Mouse (Mus musculus) embryonic facial prominence, embryonic 13.5 days (tissue): ENCODE data around the gene Lrtm2. TPM values are rescaled to one million over a fixed set of nuclear protein-coding genes. Genes with fewer than 3 reads are reported as not detected.
"Not testable (repeated sequence)": the region's sequence is repeated elsewhere in the genome, so short reads cannot be mapped to it uniquely, and the experiment has no call there.

Experiments used
- ATAC-seq: fragments of 200-750 bp; cut with Nextera tagmentation; 2 replicates; pipeline ENCODE4 v1.8.0; 2017; ENCODE audit warnings: low read depth; ENCODE audit not compliant: insufficient number of reproducible peaks, insufficient read depth, low FRiP score, low TSS enrichment
- H3K27ac ChIP-seq: fragments of 300-500 bp; sonication (generic); 2 replicates; pipeline ENCODE4 v1.5.1; 2015; ENCODE audit warnings: moderate library complexity, mild to moderate bottlenecking, inconsistent platforms
- H3K27me3 ChIP-seq: fragments of 300-500 bp; sonication (generic); 2 replicates; pipeline ENCODE4 v1.6.1; 2015; ENCODE audit warnings: mild to moderate bottlenecking, inconsistent platforms
- H3K36me3 ChIP-seq: fragments of 300-500 bp; sonication (generic); 2 replicates; pipeline ENCODE4 v1.6.1; 2015; ENCODE audit warnings: mild to moderate bottlenecking, inconsistent platforms
- H3K4me1 ChIP-seq: fragments of 300-500 bp; sonication (generic); 2 replicates; pipeline ENCODE4 v1.6.1; 2015; ENCODE audit warnings: inconsistent platforms
- H3K4me2 ChIP-seq: fragments of 300-500 bp; sonication (generic); 2 replicates; pipeline ENCODE4 v1.6.1; 2015; ENCODE audit warnings: moderate library complexity, mild to moderate bottlenecking, inconsistent platforms
- H3K4me3 ChIP-seq: fragments of 300-500 bp; sonication (generic); 2 replicates; pipeline ENCODE4 v1.5.1; 2015; ENCODE audit warnings: mild to moderate bottlenecking, inconsistent platforms
- H3K9ac ChIP-seq: fragments of 300-500 bp; sonication (generic); 2 replicates; pipeline ENCODE4 v1.6.1; 2015; ENCODE audit warnings: mild to moderate bottlenecking, inconsistent platforms
- H3K9me3 ChIP-seq: fragments of 300-500 bp; sonication (generic); 2 replicates; pipeline ENCODE4 v1.6.1; 2016; ENCODE audit warnings: inconsistent platforms
- WGBS: fragments of 180-500 bp; shearing (Covaris S2); methylation state at CpG from one replicate; pipeline ENCODE4 v1.1.7; 2015; ENCODE audit warnings: mixed read lengths; 5-methylcytosine and 5-hydroxymethylcytosine counted together
- polyA plus RNA-seq: library from polyadenylated mRNA; unstranded; fragments of >200 nt; fragmentation: Nextera tagmentation; extraction: Ambion mirVana; gene quantifications from 2 replicates; pipeline ENCODE4 v1.2.1, GENCODE M21; 2015

Lrtm2 gene
- not detected in 2 replicates for polyA plus RNA-seq

DNA sequence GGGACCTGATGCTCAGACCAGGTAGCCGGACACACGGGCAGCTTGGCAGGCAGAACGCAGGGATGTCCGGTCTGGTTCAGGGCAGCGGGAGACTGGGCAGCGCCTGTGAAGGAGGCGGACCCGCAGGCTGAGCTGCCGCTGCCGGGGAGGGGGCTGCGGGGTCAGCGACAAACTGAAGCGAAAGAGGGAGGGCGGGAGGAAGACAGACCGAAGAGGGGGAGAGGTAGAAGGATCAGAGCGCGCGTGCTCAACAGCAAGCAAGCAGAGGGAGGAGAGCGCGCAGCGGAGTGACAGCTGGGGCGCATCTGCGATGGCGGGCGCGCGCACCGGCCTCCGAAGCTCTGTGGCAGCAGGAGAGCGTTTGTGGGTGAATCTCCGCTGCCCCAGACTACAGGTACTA lies at the start of gene Lrtm2:
Gene Lrtm2, minus strand, starts transcription at position 261 of the 400 bp plus-strand sequence.
- ATAC-seq: no peak
- peaks cover 86% of the 10 kb centered on the region for H3K27me3 ChIP-seq
- WGBS: under 1% methylated on average over 31 of the region's 31 CpGs
- no peak within 1 kb of the TSS for H3K27ac ChIP-seq
- H3K4me1 ChIP-seq: peaks cover 16% of the 10 kb centered on the region
- H3K9me3 ChIP-seq: no peaks in the 10 kb centered on the region
- peak within 1 kb of the TSS; percentile 36 for H3K4me3 ChIP-seq
- H3K9ac ChIP-seq: peak within 1 kb of the TSS; percentile 44; the same call in 1 of the 2 replicates
- no peaks in the 10 kb centered on the region for H3K36me3 ChIP-seq
- H3K4me2 ChIP-seq: peak within 1 kb of the TSS; percentile 63

- H3K9ac ChIP-seq: no peak overlapping the region
- H3K4me3 ChIP-seq: no peak overlapping the region
- H3K4me1 ChIP-seq: 0 out of 2 replicates have a peak, but pooled peaks cover 3% of the 10 kb centered on the region
- no peaks in the 10 kb centered on the region for H3K9me3 ChIP-seq
- WGBS: 67% methylated on average over 1 of the region's 1 CpGs
- no peaks in the 10 kb centered on the region for H3K27me3 ChIP-seq
- H3K36me3 ChIP-seq: no peaks in the 10 kb centered on the region
- no peak overlapping the region for H3K4me2 ChIP-seq
- ATAC-seq: no peak
- no peak overlapping the region for H3K27ac ChIP-seq
These were observed 48.1 kb upstream of the Lrtm2 start for GRCm38 (mm10) chr6:119378631-119379030.

DNA sequence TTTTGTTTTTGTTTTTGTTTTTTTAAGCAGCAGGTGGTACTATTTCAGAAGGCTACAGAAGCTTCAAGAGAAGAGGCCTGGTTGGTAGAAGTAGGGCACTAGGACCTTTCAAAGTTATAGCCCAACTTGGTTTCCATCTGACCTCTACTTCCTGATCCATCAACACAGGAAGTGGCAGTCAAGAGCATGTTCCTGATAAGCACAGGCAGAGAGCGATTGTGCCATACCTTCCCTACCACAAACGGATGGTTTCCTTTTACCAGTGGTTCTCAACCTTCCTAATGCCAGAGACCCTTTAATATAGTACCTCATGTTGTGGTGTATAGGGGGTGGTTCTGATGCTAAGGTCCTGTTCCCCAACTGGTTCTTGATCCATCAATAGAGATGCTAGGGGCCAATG lies 47.0 kb upstream of the Lrtm2 start:
- 0 out of 2 replicates have a peak, but pooled peaks cover 3% of the 10 kb centered on the region for H3K4me1 ChIP-seq
- WGBS: 59% methylated on average over 2 of the region's 2 CpGs
- no peaks in the 10 kb centered on the region for H3K27me3 ChIP-seq
- H3K36me3 ChIP-seq: no peaks in the 10 kb centered on the region
- no peak overlapping the region for H3K4me2 ChIP-seq
- H3K4me3 ChIP-seq: no peak overlapping the region
- no peak for ATAC-seq
- no peaks in the 10 kb centered on the region for H3K9me3 ChIP-seq
- no peak overlapping the region for H3K27ac ChIP-seq
- no peak overlapping the region for H3K9ac ChIP-seq

GRCm38 (mm10) chr6:119375035-119375434 lies 44.5 kb upstream of the Lrtm2 start:
- H3K4me2 ChIP-seq: no peak overlapping the region
- 0 out of 2 replicates have a peak, but pooled peaks cover 3% of the 10 kb centered on the region for H3K4me1 ChIP-seq
- H3K36me3 ChIP-seq: no peaks in the 10 kb centered on the region
- H3K27ac ChIP-seq: no peak overlapping the region
- no peak overlapping the region for H3K4me3 ChIP-seq
- WGBS: 77% methylated on average over 5 of the region's 5 CpGs
- H3K9me3 ChIP-seq: no peaks in the 10 kb centered on the region
- no peak overlapping the region for H3K9ac ChIP-seq
- no peak for ATAC-seq
- H3K27me3 ChIP-seq: no peaks in the 10 kb centered on the region

DNA sequence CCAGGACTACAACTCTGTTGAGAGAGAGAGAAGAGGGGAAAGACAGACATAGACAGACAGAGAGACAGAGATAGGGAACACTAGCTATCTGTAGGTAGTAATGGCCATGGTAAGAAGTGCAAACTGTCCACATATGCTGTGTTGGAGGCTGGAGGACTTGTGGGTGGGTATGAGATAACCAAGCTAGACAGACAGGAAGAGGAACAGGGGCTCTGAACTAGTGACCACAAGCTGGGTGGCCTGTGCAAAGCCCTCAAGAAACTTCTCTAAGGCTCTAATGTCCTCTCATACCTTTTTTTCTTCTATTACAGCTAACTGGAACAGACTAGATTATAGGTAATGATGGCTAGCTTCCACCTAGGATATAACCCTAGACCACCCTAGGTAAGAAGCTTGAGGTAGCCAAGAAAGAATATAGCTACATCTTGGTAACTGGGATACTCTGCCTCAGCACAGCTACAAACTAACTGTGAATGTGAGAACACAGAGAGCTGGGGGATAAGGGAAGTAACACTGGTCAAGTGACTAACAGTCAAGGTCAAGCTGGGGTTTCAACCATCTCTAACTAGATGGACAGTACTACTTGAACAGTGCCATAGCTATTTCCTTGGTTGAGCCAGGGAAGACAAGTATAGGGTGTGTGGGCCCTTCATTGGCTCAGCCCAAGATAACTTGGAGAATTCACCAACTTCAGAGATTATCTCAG lies 42.6 kb upstream of the Lrtm2 start:
- Histone ChIP-seq H3K4me2 (no peak overlapping the region), H3K4me1 (0 out of 2 replicates have a peak, but pooled peaks cover 3% of the 10 kb centered on the region), H3K4me3 (no peak overlapping the region), H3K9me3 (no peaks in the 10 kb centered on the region), H3K36me3 (peaks cover 13% of the 10 kb centered on the region; the same call in 1 of the 2 replicates), H3K9ac (no peak overlapping the region), H3K27ac (no peak overlapping the region), H3K27me3 (no peaks in the 10 kb centered on the region)
- ATAC-seq: no peak

GRCm38 (mm10) chr6:119372237-119372636 lies 41.7 kb upstream of the Lrtm2 start:
- no peak overlapping the region for H3K27ac ChIP-seq
- no peaks in the 10 kb centered on the region for H3K9me3 ChIP-seq
- H3K4me2 ChIP-seq: no peak overlapping the region
- H3K27me3 ChIP-seq: no peaks in the 10 kb centered on the region
- no peak overlapping the region for H3K4me3 ChIP-seq
- ATAC-seq: no peak
- H3K36me3 ChIP-seq: peaks cover 20% of the 10 kb centered on the region
- H3K9ac ChIP-seq: no peak overlapping the region
- 91% methylated on average over 5 of the region's 5 CpGs for WGBS
- no peaks in the 10 kb centered on the region for H3K4me1 ChIP-seq

- Histone ChIP-seq H3K9ac (no peak overlapping the region), H3K4me2 (no peak overlapping the region), H3K27me3 (no peaks in the 10 kb centered on the region), H3K4me3 (no peak overlapping the region), H3K9me3 (no peaks in the 10 kb centered on the region), H3K36me3 (peaks cover 23% of the 10 kb centered on the region), H3K4me1 (no peaks in the 10 kb centered on the region), H3K27ac (no peak overlapping the region)
- ATAC-seq: no peak
These were observed 41.1 kb upstream of the Lrtm2 start for GRCm38 (mm10) chr6:119371624-119372023.

DNA sequence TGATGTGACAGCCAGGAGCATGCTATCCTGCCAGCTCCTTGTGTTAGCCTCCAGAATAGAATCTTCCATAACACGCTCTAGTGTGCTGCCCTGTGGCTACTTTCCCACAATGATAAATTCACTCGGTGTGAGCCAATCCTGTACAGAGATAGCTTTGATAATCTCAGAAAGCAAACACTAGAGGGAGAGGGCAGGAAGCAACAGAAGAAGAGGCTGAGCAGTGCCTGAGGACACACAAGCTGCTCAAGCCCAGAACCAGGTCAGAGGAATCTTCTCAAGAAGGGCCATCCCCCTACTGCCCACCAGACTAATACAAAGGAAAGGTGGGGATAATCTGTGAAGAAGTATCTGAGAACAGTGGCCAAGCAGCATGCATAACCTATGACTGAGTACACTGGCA lies 36.8 kb upstream of the Lrtm2 start:
- ATAC-seq: no peak
- no peak overlapping the region for H3K9ac ChIP-seq

DNA sequence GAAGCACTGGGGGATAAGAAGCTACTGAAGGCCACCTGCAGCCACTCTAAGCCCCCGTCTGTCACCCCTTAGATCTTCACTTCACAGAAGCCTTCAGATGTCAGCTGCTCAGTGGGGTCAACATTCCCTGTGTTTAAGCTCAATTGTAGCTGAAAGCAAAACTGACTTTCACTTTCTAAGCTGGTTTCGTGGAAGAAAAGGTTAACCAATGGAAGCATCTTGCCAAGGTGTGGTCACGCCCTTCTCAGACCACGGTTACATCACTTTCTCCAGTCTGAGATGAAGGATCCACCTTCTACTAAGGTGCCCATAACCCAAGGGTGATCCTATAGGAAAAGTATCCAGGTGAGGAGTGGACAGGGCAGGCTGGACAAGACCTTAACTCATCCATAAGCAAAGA lies 36.2 kb upstream of the Lrtm2 start:
- H3K9me3 ChIP-seq, H3K9ac ChIP-seq, H3K27me3 ChIP-seq, H3K4me1 ChIP-seq, H3K4me2 ChIP-seq, H3K27ac ChIP-seq, ATAC-seq, H3K4me3 ChIP-seq: not testable (repeated sequence)
- WGBS: 84% methylated on average over 4 of the region's 4 CpGs
- peaks cover 57% of the 10 kb centered on the region for H3K36me3 ChIP-seq

More for the DNA sequence above, 36.8 kb upstream of the Lrtm2 start:
- Histone ChIP-seq H3K4me2 (no peak overlapping the region), H3K4me1 (no peaks in the 10 kb centered on the region), H3K27ac (no peak overlapping the region), H3K9me3 (no peaks in the 10 kb centered on the region), H3K4me3 (no peak overlapping the region), H3K36me3 (peaks cover 55% of the 10 kb centered on the region), H3K27me3 (no peaks in the 10 kb centered on the region)
- WGBS: 82% methylated on average over 2 of the region's 2 CpGs

DNA sequence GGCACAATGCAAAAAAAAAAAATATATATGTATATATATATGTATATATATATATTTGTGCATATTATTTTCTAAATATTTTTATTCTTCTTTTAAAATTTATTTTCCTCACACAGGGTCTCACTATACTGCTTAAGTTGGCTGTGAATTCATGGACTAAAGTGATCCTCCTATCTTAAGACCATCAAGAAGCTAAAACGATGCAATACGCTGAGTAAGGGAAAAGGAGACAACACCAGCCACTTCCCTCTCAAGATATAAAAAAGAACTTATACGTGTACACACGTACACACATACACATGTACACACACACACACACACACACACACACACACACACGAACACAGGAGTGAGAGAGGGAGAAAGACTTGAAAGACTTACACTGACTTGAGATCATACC lies 33.0 kb upstream of the Lrtm2 start:
- Histone ChIP-seq H3K36me3 (peaks cover 63% of the 10 kb centered on the region), H3K4me1 (no peaks in the 10 kb centered on the region), H3K27ac (no peak overlapping the region), H3K9ac (no peak overlapping the region), H3K9me3 (no peaks in the 10 kb centered on the region), H3K27me3 (no peaks in the 10 kb centered on the region), H3K4me2 (no peak overlapping the region), H3K4me3 (no peak overlapping the region)
- no peak for ATAC-seq
- WGBS: 88% methylated on average over 5 of the region's 5 CpGs

DNA sequence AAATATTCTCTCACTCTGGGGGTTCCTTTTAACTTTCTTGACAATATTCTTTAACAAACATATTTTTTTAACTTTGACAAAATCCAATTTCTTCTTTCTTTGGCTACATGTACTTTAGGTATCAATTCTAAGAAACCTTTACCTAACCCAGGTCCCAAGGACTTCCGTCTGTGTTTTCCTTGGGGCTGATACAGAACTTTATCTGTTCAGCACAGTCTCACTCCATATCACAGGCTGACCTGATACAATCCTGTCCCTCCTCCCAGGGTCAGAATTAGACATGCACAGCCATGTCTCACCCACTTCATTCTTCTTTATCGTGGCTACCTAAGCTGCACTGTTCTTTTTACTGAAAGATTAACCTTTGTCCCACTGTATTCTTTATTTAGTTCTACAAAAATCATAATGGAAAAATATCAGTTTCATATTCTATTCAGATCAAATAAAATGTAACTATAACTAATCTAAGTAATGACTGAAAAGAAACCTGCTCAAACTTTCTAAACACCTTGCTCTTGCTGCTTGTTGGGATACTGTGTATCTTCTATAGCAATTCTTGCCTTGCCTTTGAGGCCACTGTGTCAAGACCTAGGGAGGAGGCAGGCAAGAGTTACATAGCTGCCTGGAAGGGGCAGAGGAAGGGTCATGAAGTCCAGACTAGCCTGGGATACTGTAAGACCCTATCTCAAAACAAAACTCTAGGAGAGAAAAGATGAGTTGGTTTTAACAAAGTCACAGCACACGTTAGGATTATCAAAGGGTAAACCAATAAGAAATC lies 30.5 kb upstream of the Lrtm2 start:
- no peak overlapping the region for H3K9ac ChIP-seq
- no peaks in the 10 kb centered on the region for H3K4me1 ChIP-seq
- WGBS: 92% methylated on average over 3 of the region's 3 CpGs
- H3K27ac ChIP-seq: no peak overlapping the region
- no peaks in the 10 kb centered on the region for H3K27me3 ChIP-seq
- no peaks in the 10 kb centered on the region for H3K9me3 ChIP-seq
- H3K4me3 ChIP-seq: no peak overlapping the region
- peaks cover 63% of the 10 kb centered on the region for H3K36me3 ChIP-seq
- ATAC-seq: no peak
- no peak overlapping the region for H3K4me2 ChIP-seq

DNA sequence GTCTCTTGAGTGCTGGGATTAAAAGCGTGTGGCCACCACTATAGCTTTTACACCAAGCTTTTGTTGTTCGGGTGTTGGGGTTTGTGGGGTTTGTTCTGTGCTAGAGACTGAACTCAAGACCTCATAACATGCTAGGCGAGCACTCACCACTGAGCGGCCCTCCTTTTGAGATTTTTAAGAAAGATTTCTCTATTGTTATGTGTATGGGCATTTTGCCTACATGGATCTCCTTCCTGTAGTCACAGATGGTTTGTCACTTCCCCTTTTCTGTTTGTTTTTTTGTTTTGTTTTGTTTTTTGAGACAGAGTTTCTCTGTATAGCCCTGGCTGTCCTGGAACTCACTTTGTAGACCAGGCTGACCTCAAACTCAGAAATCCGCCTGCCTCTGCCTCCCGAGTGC lies 29.7 kb upstream of the Lrtm2 start:
- not testable (repeated sequence) for H3K27ac ChIP-seq, H3K27me3 ChIP-seq, ATAC-seq, H3K4me3 ChIP-seq, H3K9ac ChIP-seq, H3K4me1 ChIP-seq, H3K4me2 ChIP-seq, H3K9me3 ChIP-seq
- whole genome bisulfite sequencing: 90% methylated on average over 6 of the region's 6 CpGs
- peaks cover 63% of the 10 kb centered on the region for H3K36me3 ChIP-seq
